Mouse (Mus musculus) forebrain, postnatal 0 days (tissue): ENCODE measurements around the gene Adam12. TPM values are rescaled to one million over a fixed set of nuclear protein-coding genes. Genes with fewer than 3 reads are reported as not detected.

Experiments used
- ATAC-seq: fragments of 200-750 bp; cut with Nextera tagmentation; 2 replicates; pipeline ENCODE4 v1.8.0; 2017; ENCODE audit warnings: mild to moderate bottlenecking, moderate library complexity
- DNase-seq: peaks from one replicate; pipeline ENCODE4 v3.0.0-alpha.2; 2015
- H3K27ac ChIP-seq: fragments of 300-500 bp; sonication (generic); 2 replicates; pipeline ENCODE4 v1.5.1; 2014; ENCODE audit warnings: low read depth, mild to moderate bottlenecking, antibody characterized with exemption, low read length, moderate library complexity, mixed read lengths
- H3K27me3 ChIP-seq: fragments of 300-500 bp; sonication (generic); 2 replicates; pipeline ENCODE4 v1.6.1; 2014; ENCODE audit warnings: mild to moderate bottlenecking, low read length, mixed read lengths; ENCODE audit not compliant: insufficient read depth
- H3K36me3 ChIP-seq: fragments of 300-500 bp; sonication (generic); 2 replicates; pipeline ENCODE4 v1.6.1; 2014; ENCODE audit warnings: mild to moderate bottlenecking, moderate library complexity; ENCODE audit not compliant: insufficient read depth
- H3K4me1 ChIP-seq: fragments of 300-500 bp; sonication (generic); 2 replicates; pipeline ENCODE4 v1.6.1; 2014; ENCODE audit warnings: antibody characterized with exemption; ENCODE audit not compliant: insufficient read depth
- H3K4me2 ChIP-seq: fragments of 300-500 bp; sonication (generic); 2 replicates; pipeline ENCODE4 v1.6.1; 2014; ENCODE audit warnings: low read depth, mild to moderate bottlenecking, moderate library complexity
- H3K4me3 ChIP-seq: fragments of 300-500 bp; sonication (generic); 2 replicates; pipeline ENCODE4 v1.5.1; 2014; ENCODE audit warnings: low read depth, low read length, mixed read lengths
- H3K9ac ChIP-seq: fragments of 300-500 bp; sonication (generic); 2 replicates; pipeline ENCODE4 v1.6.1; 2014; ENCODE audit warnings: mild to moderate bottlenecking
- H3K9me3 ChIP-seq: fragments of 300-500 bp; sonication (generic); 2 replicates; pipeline ENCODE4 v1.6.1; 2016; ENCODE audit warnings: low read length
- CTCF ChIP-seq: sonication (generic); IDR thresholded peaks from 2 replicates; pipeline ENCODE4 v1.5.1; 2016; ENCODE audit warnings: antibody characterized with exemption, control low read depth, low read depth
- WGBS: fragments of 180-500 bp; shearing (Covaris S2); extraction: QIAGEN DNeasy Blood & Tissue Kit; methylation state at CpG from one replicate; pipeline ENCODE4 v1.1.7; 2014; 5-methylcytosine and 5-hydroxymethylcytosine counted together
- polyA plus RNA-seq: library from polyadenylated mRNA; unstranded; fragments of >200 nt; fragmentation: Nextera tagmentation; extraction: Ambion mirVana; gene quantifications from 2 replicates; pipeline ENCODE4 v1.2.1, GENCODE M21; 2015
- total RNA-seq: library from RNA; depleted of rRNA; stranded (reverse); fragments of >200 nt; gene quantifications from 2 replicates; pipeline ENCODE4 v1.2.3, GENCODE M21; 2014

Gene Adam12
- total and polyA plus RNA-seq, 2 experiments from 2014 or later = 1.9 to 13.3 TPM

GRCm38 (mm10) chr7:134110116-134110515, 121.8 kb downstream of the Adam12 start:
- WGBS = 86% methylated on average over 1 of the region's 1 CpGs

GRCm38 (mm10) chr7:134107849-134108248, 124.1 kb downstream of the Adam12 start:
- no peak overlapping the region for H3K9ac ChIP-seq
- H3K4me3 ChIP-seq = no peak overlapping the region
- TF ChIP-seq CTCF = no peak
- no peaks in the 10 kb centered on the region for H3K9me3 ChIP-seq
- 81% methylated on average over 3 of the region's 3 CpGs for WGBS
- no peaks in the 10 kb centered on the region for H3K27me3 ChIP-seq
- no peak overlapping the region for H3K4me2 ChIP-seq
- H3K4me1 ChIP-seq = no peaks in the 10 kb centered on the region
- no peak for DNase-seq
- ATAC-seq = no peak
- H3K36me3 ChIP-seq = no peaks in the 10 kb centered on the region
- H3K27ac ChIP-seq = no peak overlapping the region

More at GRCm38 (mm10) chr7:134110116-134110515, 121.8 kb downstream of the Adam12 start:
- DNase-seq = no peak
- TF ChIP-seq CTCF = no peak
- Histone ChIP-seq H3K9ac (no peak overlapping the region), H3K9me3 (no peaks in the 10 kb centered on the region), H3K36me3 (no peaks in the 10 kb centered on the region), H3K4me1 (no peaks in the 10 kb centered on the region), H3K27me3 (no peaks in the 10 kb centered on the region), H3K27ac (no peak overlapping the region), H3K4me2 (no peak overlapping the region), H3K4me3 (no peak overlapping the region)
- no peak for ATAC-seq

DNA sequence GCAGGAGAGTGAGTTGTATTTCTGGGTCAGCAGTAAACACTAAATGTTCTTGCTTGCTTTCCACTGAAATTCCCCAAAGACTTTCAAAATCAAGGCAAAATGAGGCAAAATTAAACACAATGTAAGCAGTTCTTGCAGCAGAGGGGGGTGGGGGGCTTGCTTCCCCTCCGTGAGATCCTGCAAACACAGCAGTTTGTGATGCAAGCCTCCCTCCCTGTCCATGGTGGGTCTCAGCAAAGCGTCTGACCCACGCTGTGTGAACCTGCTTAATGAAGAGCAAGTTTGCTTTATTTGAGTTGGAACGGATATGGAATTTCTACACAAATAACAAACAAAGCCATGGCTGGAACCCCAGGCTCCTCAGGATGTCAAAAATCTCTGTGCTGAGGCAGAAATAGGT, 132.9 kb downstream of the Adam12 start:
- no peaks in the 10 kb centered on the region for H3K4me1 ChIP-seq
- no peak for DNase-seq
- 47% methylated on average over 4 of the region's 4 CpGs for WGBS

GRCm38 (mm10) chr7:134097861-134098260, 134.1 kb downstream of the Adam12 start:
- ATAC-seq = no peak
- DNase-seq = no peak
- Histone ChIP-seq H3K4me1 (no peaks in the 10 kb centered on the region), H3K27me3 (no peaks in the 10 kb centered on the region), H3K9ac (no peak overlapping the region), H3K4me3 (no peak overlapping the region), H3K9me3 (no peaks in the 10 kb centered on the region), H3K36me3 (no peaks in the 10 kb centered on the region), H3K27ac (no peak overlapping the region), H3K4me2 (no peak overlapping the region)
- WGBS = 97% methylated on average over 2 of the region's 2 CpGs
- no peak for TF ChIP-seq CTCF

More for the DNA sequence above, 132.9 kb downstream of the Adam12 start:
- no peaks in the 10 kb centered on the region for H3K36me3 ChIP-seq
- no peak overlapping the region for H3K4me2 ChIP-seq
- no peak overlapping the region for H3K27ac ChIP-seq
- no peak for TF ChIP-seq CTCF
- ATAC-seq = no peak
- no peak overlapping the region for H3K9ac ChIP-seq
- H3K9me3 ChIP-seq = no peaks in the 10 kb centered on the region
- no peak overlapping the region for H3K4me3 ChIP-seq
- no peaks in the 10 kb centered on the region for H3K27me3 ChIP-seq

GRCm38 (mm10) chr7:134093871-134094270, 138.1 kb downstream of the Adam12 start:
- TF ChIP-seq CTCF = no peak
- Histone ChIP-seq H3K4me2 (no peak overlapping the region), H3K36me3 (no peaks in the 10 kb centered on the region), H3K4me3 (no peak overlapping the region), H3K27me3 (no peaks in the 10 kb centered on the region), H3K4me1 (no peaks in the 10 kb centered on the region), H3K27ac (no peak overlapping the region), H3K9ac (no peak overlapping the region), H3K9me3 (no peaks in the 10 kb centered on the region)
- no peak for DNase-seq
- 31% methylated on average over 2 of the region's 2 CpGs for WGBS
- no peak for ATAC-seq

DNA sequence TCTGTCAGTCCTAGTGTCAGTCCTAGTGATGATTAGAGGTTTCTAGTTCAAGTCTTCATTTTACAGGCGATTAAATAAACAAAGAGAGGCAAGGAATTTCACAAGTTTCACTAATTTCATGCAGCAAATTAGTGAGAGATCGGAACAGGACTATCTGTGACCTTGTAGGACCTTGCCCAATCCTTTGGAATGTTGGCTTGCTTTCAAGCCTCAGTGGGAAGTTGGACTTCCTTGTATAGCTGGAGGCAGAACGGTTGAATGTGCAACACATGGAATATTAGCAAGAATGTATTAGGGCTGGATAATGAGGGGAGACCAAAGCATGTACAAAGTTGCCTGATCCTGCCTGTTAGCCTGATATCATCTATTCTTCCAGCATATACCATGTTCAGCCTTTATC, 141.2 kb downstream of the Adam12 start:
- ATAC-seq (no peak), DNase-seq (no peak)
- Histone ChIP-seq H3K9me3 (no peaks in the 10 kb centered on the region), H3K27me3 (no peaks in the 10 kb centered on the region), H3K4me2 (no peak overlapping the region), H3K4me1 (no peaks in the 10 kb centered on the region), H3K4me3 (no peak overlapping the region), H3K36me3 (no peaks in the 10 kb centered on the region), H3K9ac (no peak overlapping the region), H3K27ac (no peak overlapping the region)
- no peak for TF ChIP-seq CTCF
- 61% methylated on average over 3 of the region's 3 CpGs for WGBS

DNA sequence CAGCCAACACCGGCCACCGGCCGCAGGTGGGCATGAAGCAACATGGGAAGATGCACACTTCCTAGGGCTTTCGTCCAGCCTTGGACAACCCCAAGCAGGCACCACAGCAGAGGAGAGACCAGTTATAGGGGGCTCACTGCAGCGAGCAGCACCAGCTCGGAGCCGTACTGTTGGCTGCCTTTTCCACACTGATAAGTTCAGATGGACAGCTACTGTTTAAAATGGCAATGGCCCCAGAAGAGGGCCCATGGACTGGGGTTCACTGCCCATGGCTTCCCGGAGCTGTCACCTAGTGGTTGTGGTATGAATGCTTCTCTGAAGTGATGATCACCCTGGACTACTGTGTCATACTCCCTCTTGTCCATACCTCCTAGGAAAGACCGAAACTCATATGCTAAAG, 141.7 kb downstream of the Adam12 start:
- WGBS = 92% methylated on average over 9 of the region's 9 CpGs
- H3K36me3 ChIP-seq = no peaks in the 10 kb centered on the region
- no peak overlapping the region for H3K27ac ChIP-seq
- H3K4me2 ChIP-seq = no peak overlapping the region
- no peaks in the 10 kb centered on the region for H3K27me3 ChIP-seq
- H3K9ac ChIP-seq = no peak overlapping the region
- no peaks in the 10 kb centered on the region for H3K4me1 ChIP-seq
- no peak overlapping the region for H3K4me3 ChIP-seq
- DNase-seq (no peak), ATAC-seq (no peak)
- H3K9me3 ChIP-seq = no peaks in the 10 kb centered on the region
- TF ChIP-seq CTCF = no peak
